Mouse (Mus musculus) CH12.LX (cell line): ENCODE data around the gene Dgcr2. TPM values are rescaled to one million over a fixed set of nuclear protein-coding genes. Genes with fewer than 3 reads are reported as not detected.

ENCODE experiments used
- DNase-seq: peaks from one replicate; pipeline ENCODE4 v3.0.0-alpha.2; 2013; ENCODE audit errors: extremely low read depth
- H3K27ac ChIP-seq: 2 replicates; pipeline ENCODE4 v1.5.1; 2012; ENCODE audit warnings: low read depth, mild to moderate bottlenecking, control low read depth, moderate library complexity; ENCODE audit not compliant: insufficient read depth
- H3K27me3 ChIP-seq: replicated peaks from 2 replicates; pipeline ENCODE3; 2012; ENCODE audit warnings: inconsistent platforms
- H3K36me3 ChIP-seq, 2 experiments: replicated peaks in 1 of 2; 2 replicates each; pipeline versions ENCODE3 to v1.6.1; 2012; ENCODE audit warnings: inconsistent platforms in 1 of 2, low read length in 1 of 2, mild to moderate bottlenecking in 1 of 2, mixed read lengths in 1 of 2, moderate library complexity in 1 of 2; ENCODE audit not compliant: control insufficient read depth in 1 of 2, insufficient read depth in 1 of 2
- H3K4me1 ChIP-seq, 2 experiments: 2 replicates each; pipeline ENCODE4 v1.6.1; 2012; ENCODE audit warnings: inconsistent platforms in 1 of 2, moderate library complexity in 1 of 2; ENCODE audit not compliant: insufficient read depth in 2 of 2, control insufficient read depth in 1 of 2
- H3K4me2 ChIP-seq: 2 replicates; pipeline ENCODE4 v1.6.1; 2012; ENCODE audit warnings: low read depth, mild to moderate bottlenecking, control low read depth; ENCODE audit not compliant: poor library complexity, insufficient read depth, severe bottlenecking
- H3K4me3 ChIP-seq, 3 experiments: fragments of 150-350 bp in 1 of 3; sonication (generic) in 1 of 3; replicated peaks in 1 of 3; 2 replicates each; pipeline versions ENCODE3 to v1.5.1; 2011 to 2012; ENCODE audit warnings: low read depth in 2 of 3, low read length in 2 of 3, mild to moderate bottlenecking in 2 of 3, moderate library complexity in 2 of 3, control low read depth in 1 of 3, improper control_type of control experiment in 1 of 3, inconsistent platforms in 1 of 3, mixed read lengths in 1 of 3; ENCODE audit not compliant: poor library complexity in 1 of 3
- H3K79me2 ChIP-seq: replicated peaks from 2 replicates; pipeline ENCODE4 v1.6.1; 2012; ENCODE audit warnings: mild to moderate bottlenecking, moderate library complexity; ENCODE audit not compliant: control insufficient read depth, poor library complexity, insufficient read depth, severe bottlenecking; ENCODE audit errors: extremely low read depth
- H3K9ac ChIP-seq: 2 replicates; pipeline ENCODE4 v1.6.1; 2012; ENCODE audit warnings: low read depth, mild to moderate bottlenecking, control low read depth, moderate library complexity; ENCODE audit not compliant: insufficient read depth
- H3K9me3 ChIP-seq: replicated peaks from 2 replicates; pipeline ENCODE3; 2012; ENCODE audit warnings: low read length, inconsistent platforms, mixed read lengths
- BHLHE40 ChIP-seq: IDR thresholded peaks from 2 replicates; pipeline ENCODE4 v1.6.1; 2011; ENCODE audit warnings: mild to moderate bottlenecking, low read depth, low read length, improper control_type of control experiment
- CHD1 ChIP-seq: IDR thresholded peaks from 2 replicates; pipeline ENCODE4 v1.6.1; 2012; ENCODE audit warnings: low read depth, low read length, improper control_type of control experiment, inconsistent platforms
- CTCF ChIP-seq, 2 experiments: IDR thresholded peaks in 1 of 2; conservative IDR thresholded peaks in 1 of 2; 2 replicates each; pipeline ENCODE4 v1.5.1; 2011 to 2012; ENCODE audit warnings: low read depth in 2 of 2, low read length in 2 of 2, improper control_type of control experiment in 1 of 2, inconsistent platforms in 1 of 2, mild to moderate bottlenecking in 1 of 2, moderate library complexity in 1 of 2
- E2F4 ChIP-seq: IDR thresholded peaks from 2 replicates; pipeline ENCODE4 v1.6.1; 2011; ENCODE audit warnings: low read depth, low read length, improper control_type of control experiment; ENCODE audit not compliant: insufficient replicate concordance
- ETS1 ChIP-seq: conservative IDR thresholded peaks from 2 replicates; pipeline ENCODE4 v1.6.1; 2012; ENCODE audit warnings: low read depth, mild to moderate bottlenecking, inconsistent platforms, low read length, improper control_type of control experiment, moderate library complexity
- GABPA ChIP-seq: IDR thresholded peaks from 2 replicates; pipeline ENCODE4 v1.6.1; 2012; ENCODE audit warnings: low read depth, low read length, improper control_type of control experiment, inconsistent platforms; ENCODE audit not compliant: insufficient replicate concordance
- IRF4 ChIP-seq: IDR thresholded peaks from 2 replicates; pipeline ENCODE4 v1.6.1; 2014; ENCODE audit warnings: low read depth, mild to moderate bottlenecking, inconsistent platforms, low read length, improper control_type of control experiment
- JUN ChIP-seq: IDR thresholded peaks from 2 replicates; pipeline ENCODE4 v1.6.1; 2011; ENCODE audit warnings: low read depth, mild to moderate bottlenecking, low read length, improper control_type of control experiment, moderate library complexity; ENCODE audit not compliant: insufficient read depth
- JUND ChIP-seq: conservative IDR thresholded peaks from 2 replicates; pipeline ENCODE4 v1.6.1; 2011; ENCODE audit warnings: low read depth, low read length, improper control_type of control experiment
- KAT2A ChIP-seq: IDR thresholded peaks from 2 replicates; pipeline ENCODE4 v1.6.1; 2012; ENCODE audit warnings: low read length, improper control_type of control experiment, inconsistent platforms; ENCODE audit not compliant: insufficient replicate concordance
- MAX ChIP-seq: IDR thresholded peaks from 2 replicates; pipeline ENCODE4 v1.6.1; 2011; ENCODE audit warnings: low read length, improper control_type of control experiment
- MAZ ChIP-seq: IDR thresholded peaks from 2 replicates; pipeline ENCODE4 v1.6.1; 2012; ENCODE audit warnings: low read depth, mild to moderate bottlenecking, inconsistent platforms, low read length, improper control_type of control experiment, moderate library complexity
- MXI1 ChIP-seq: IDR thresholded peaks from 2 replicates; pipeline ENCODE4 v1.6.1; 2011; ENCODE audit warnings: mild to moderate bottlenecking, low read depth, low read length, improper control_type of control experiment
- NELFE ChIP-seq: IDR thresholded peaks from 2 replicates; pipeline ENCODE4 v1.6.1; 2011; ENCODE audit warnings: low read depth, low read length, improper control_type of control experiment
- POLR2A ChIP-seq: IDR thresholded peaks from 2 replicates; pipeline ENCODE4 v1.6.1; 2011; ENCODE audit warnings: low read depth, mild to moderate bottlenecking, improper control_type of control experiment, low read length
- RAD21 ChIP-seq: IDR thresholded peaks from 2 replicates; pipeline ENCODE4 v1.6.1; 2011; ENCODE audit warnings: low read depth, mild to moderate bottlenecking, low read length, improper control_type of control experiment, moderate library complexity
- SMC3 ChIP-seq: IDR thresholded peaks from 2 replicates; pipeline ENCODE4 v1.6.1; 2011; ENCODE audit warnings: low read depth, low read length, improper control_type of control experiment
- TBP ChIP-seq: conservative IDR thresholded peaks from 2 replicates; pipeline ENCODE4 v1.6.1; 2011; ENCODE audit warnings: low read depth, low read length, improper control_type of control experiment
- TCF12 ChIP-seq: IDR thresholded peaks from 2 replicates; pipeline ENCODE4 v1.6.1; 2014; ENCODE audit warnings: low read depth, mild to moderate bottlenecking, inconsistent platforms, low read length, improper control_type of control experiment
- ZC3H11A ChIP-seq: IDR thresholded peaks from 2 replicates; pipeline ENCODE4 v1.6.1; 2012; ENCODE audit warnings: low read depth, mild to moderate bottlenecking, inconsistent platforms, low read length, improper control_type of control experiment
- ZKSCAN1 ChIP-seq: IDR thresholded peaks from 2 replicates; pipeline ENCODE4 v1.6.1; 2012; ENCODE audit warnings: low read depth, inconsistent platforms, low read length, improper control_type of control experiment, borderline replicate concordance
- ZMIZ1 ChIP-seq: IDR thresholded peaks from 2 replicates; pipeline ENCODE4 v1.6.1; 2012; ENCODE audit warnings: low read depth, mild to moderate bottlenecking, inconsistent platforms, low read length, improper control_type of control experiment
- dilution Hi-C: fragments of 300-500 bp; cut with MboI; formaldehyde crosslinking; loops from 2 replicates; pipeline ENCODE4 v1.14.3; 2020; ENCODE audit warnings: low sequenced_read_pairs; ENCODE audit not compliant: extremely low pct_unique_long_range_greater_than_20kb, extremely low pct_ligation_motif_present
- in situ Hi-C: fragments of 300-500 bp; cut with MboI; formaldehyde crosslinking; loops from 3 replicates; pipeline ENCODE4 v1.14.3; 2019; ENCODE audit warnings: low sequenced_read_pairs, low pct_ligation_motif_present, low pct_unique_long_range_greater_than_20kb, mixed read lengths
- polyA plus RNA-seq: library from polyadenylated mRNA; unstranded; fragments of >175 nt; gene quantifications from 2 replicates; pipeline ENCODE4 v1.2.1, GENCODE M21; 2012; ENCODE audit warnings: low read depth; ENCODE audit not compliant: insufficient read length
- total RNA-seq, 2 experiments: library from RNA; depleted of rRNA; stranded (reverse); fragments of 300-350 nt in 1 of 2; fragments of >200 nt in 1 of 2; gene quantifications; 2 replicates each; pipeline ENCODE4 v1.2.3; 2012 to 2014

Dgcr2 gene
- total and polyA plus RNA-seq, 3 experiments: 41.5 to 54.8 (median 48.0) TPM

- Histone ChIP-seq H3K9me3 (peaks cover 3% of the 10 kb centered on the region), H3K9ac (no peak overlapping the region), H3K4me3 (no peak overlapping the region), H3K27ac (no peak overlapping the region), H3K27me3 (peaks cover 40% of the 10 kb centered on the region), H3K4me2 (no peak overlapping the region), H3K36me3 (no peaks in the 10 kb centered on the region), H3K79me2 (no peaks in the 10 kb centered on the region), H3K4me1 (peaks cover 0 to 6% of the 10 kb centered on the region in 2 experiments; a peak in 1 of 4 replicates)
- TF ChIP-seq SMC3: no peak
- TF ChIP-seq JUN: no peak
- TF ChIP-seq CHD1: no peak
- no peak for TF ChIP-seq POLR2A
- TF ChIP-seq MXI1: no peak
- no peak for TF ChIP-seq MAX
- TF ChIP-seq E2F4: no peak
- TF ChIP-seq ZKSCAN1: no peak
- no peak for TF ChIP-seq NELFE
- no peak for TF ChIP-seq TBP
- no peak for TF ChIP-seq BHLHE40
- TF ChIP-seq KAT2A: no peak
- no peak for DNase-seq
- in situ Hi-C loops (no loop called here), dilution Hi-C loops (no loop called here)
Observed at GRCm38 (mm10) chr16:17816528-17816927, 81.8 kb downstream of the Dgcr2 start.

GRCm38 (mm10) chr16:17815411-17816402 lies 82.7 kb downstream of the Dgcr2 start:
- in situ Hi-C loops: no loop called here
- TF ChIP-seq TCF12: no peak
- no peak for TF ChIP-seq JUND
- peak; percentile 6 for TF ChIP-seq RAD21
- TF ChIP-seq IRF4: no peak
- peak; percentile 43; the same call in 1 of the 2 replicates for TF ChIP-seq MAX
- TF ChIP-seq POLR2A: no peak
- TF ChIP-seq ZC3H11A: no peak
- TF ChIP-seq SMC3: peak; percentile 53
- no peak for TF ChIP-seq E2F4
- TF ChIP-seq MAZ: no peak
- no peak for TF ChIP-seq ZKSCAN1
- TF ChIP-seq CTCF (conservative IDR thresholded peaks at IDR 0.05 in 1 of 2, IDR thresholded peaks at IDR 0.05 in 1 of 2; ENCODE audit: low read depth in 2 of 2, low read length in 2 of 2): peak; percentile 27 to 73; a peak in 3 of 4 replicates
- TF ChIP-seq NELFE: no peak
- TF ChIP-seq GABPA: no peak
- TF ChIP-seq ETS1: no peak
- TF ChIP-seq ZMIZ1: no peak

More at GRCm38 (mm10) chr16:17815411-17816402, 82.7 kb downstream of the Dgcr2 start:
- dilution Hi-C loops: no loop called here
- Histone ChIP-seq H3K9me3 (peaks cover 3% of the 10 kb centered on the region), H3K4me3 (no peak overlapping the region), H3K79me2 (no peaks in the 10 kb centered on the region), H3K36me3 (no peaks in the 10 kb centered on the region), H3K27me3 (peaks cover 46% of the 10 kb centered on the region), H3K4me2 (no peak overlapping the region), H3K27ac (no peak overlapping the region), H3K4me1 (peaks cover 0 to 6% of the 10 kb centered on the region in 2 experiments; a peak in 1 of 4 replicates), H3K9ac (no peak overlapping the region)
- DNase-seq: peak; percentile 37
